Mouse (Mus musculus): ENCODE results near the gene Rps9. TPM values are rescaled to one million over a fixed set of nuclear protein-coding genes. Genes with fewer than 3 reads are reported as not detected.
A peak's percentile ranks its signal among the peaks of the same experiment; 100 is the strongest.

Rps9 gene
- polyA plus RNA-seq, 1 experiment from 2014 or later, result 852 TPM

- Histone ChIP-seq H3K9me3 (ENCODE audit: control insufficient read depth, low read length) (no peaks in the 10 kb centered on the region), H3K4me2 (ENCODE audit: low read length) (no peak overlapping the region), H3K27me3 (replicated peaks; ENCODE audit: control insufficient read depth, insufficient read depth, low read length) (no peaks in the 10 kb centered on the region), H3K27ac (ENCODE audit: low read length) (no peak overlapping the region), H3K9ac (replicated peaks; ENCODE audit: low read depth, low read length) (no peak overlapping the region), H3K36me3 (ENCODE audit: control insufficient read depth, insufficient read depth) (no peaks in the 10 kb centered on the region; the same call in 1 of the 2 replicates), H3K4me1 (replicated peaks; ENCODE audit: control insufficient read depth, insufficient read depth, low read length) (no peaks in the 10 kb centered on the region), H3K4me3 (replicated peaks; ENCODE audit: low read length) (no peak overlapping the region)
- WGBS, result 86% methylated on average over 12 of the region's 12 CpGs
- no peak for ATAC-seq
Observed at GRCm38 (mm10) chr7:3676371-3676770, 27.4 kb upstream of the Rps9 start.

GRCm38 (mm10) chr7:3677342-3677741, 26.5 kb upstream of the Rps9 start, which contains the start of gene Tmc4:
TSS of gene Tmc4 (minus strand) at chr7:3677553.
- no peak for ATAC-seq
- Histone ChIP-seq H3K36me3 (ENCODE audit: control insufficient read depth, insufficient read depth) (no peaks in the 10 kb centered on the region; the same call in 1 of the 2 replicates), H3K27ac (ENCODE audit: low read length) (no peak within 1 kb of the TSS), H3K4me1 (replicated peaks; ENCODE audit: control insufficient read depth, insufficient read depth, low read length) (no peaks in the 10 kb centered on the region), H3K4me3 (replicated peaks; ENCODE audit: low read length) (no peak within 1 kb of the TSS), H3K27me3 (replicated peaks; ENCODE audit: control insufficient read depth, insufficient read depth, low read length) (no peaks in the 10 kb centered on the region), H3K9me3 (ENCODE audit: control insufficient read depth, low read length) (no peaks in the 10 kb centered on the region), H3K4me2 (ENCODE audit: low read length) (no peak within 1 kb of the TSS), H3K9ac (replicated peaks; ENCODE audit: low read depth, low read length) (no peak within 1 kb of the TSS)
- 54% methylated on average over 9 of the region's 9 CpGs for WGBS

GRCm38 (mm10) chr7:3683908-3684550, 19.8 kb upstream of the Rps9 start:
- peak; percentile 64 for ATAC-seq
- H3K4me3 ChIP-seq (replicated peaks; ENCODE audit: low read length), result no peak overlapping the region
- no peak overlapping the region for H3K4me2 ChIP-seq (ENCODE audit: low read length)
- no peak overlapping the region; the same call in 1 of the 2 replicates for H3K9ac ChIP-seq (replicated peaks; ENCODE audit: low read depth, low read length)
- 60% methylated on average over 10 of the region's 10 CpGs for WGBS
- peak overlapping the region; percentile 49 for H3K27ac ChIP-seq (ENCODE audit: low read length)
- H3K27me3 ChIP-seq (replicated peaks; ENCODE audit: control insufficient read depth, insufficient read depth, low read length), result no peaks in the 10 kb centered on the region
- peaks cover 10% of the 10 kb centered on the region; the same call in 1 of the 2 replicates for H3K36me3 ChIP-seq (ENCODE audit: control insufficient read depth, insufficient read depth)
- no peaks in the 10 kb centered on the region for H3K9me3 ChIP-seq (ENCODE audit: control insufficient read depth, low read length)
- H3K4me1 ChIP-seq (replicated peaks; ENCODE audit: control insufficient read depth, insufficient read depth, low read length), result 0 out of 2 replicates have a peak, but pooled peaks cover 5% of the 10 kb centered on the region

GRCm38 (mm10) chr7:3684698-3685097, 19.1 kb upstream of the Rps9 start:
- ATAC-seq, result 0 out of 2 replicates have a peak, but pooled peaks have one; percentile 3
- H3K9ac ChIP-seq (replicated peaks; ENCODE audit: low read depth, low read length), result no peak overlapping the region
- WGBS, result 74% methylated on average over 8 of the region's 8 CpGs
- H3K27me3 ChIP-seq (replicated peaks; ENCODE audit: control insufficient read depth, insufficient read depth, low read length), result no peaks in the 10 kb centered on the region
- H3K4me1 ChIP-seq (replicated peaks; ENCODE audit: control insufficient read depth, insufficient read depth, low read length), result 0 out of 2 replicates have a peak, but pooled peaks cover 5% of the 10 kb centered on the region
- H3K36me3 ChIP-seq (ENCODE audit: control insufficient read depth, insufficient read depth), result peaks cover 10% of the 10 kb centered on the region; the same call in 1 of the 2 replicates
- H3K9me3 ChIP-seq (ENCODE audit: control insufficient read depth, low read length), result no peaks in the 10 kb centered on the region
- no peak overlapping the region for H3K4me2 ChIP-seq (ENCODE audit: low read length)
- H3K27ac ChIP-seq (ENCODE audit: low read length), result peak overlapping the region; percentile 31
- H3K4me3 ChIP-seq (replicated peaks; ENCODE audit: low read length), result no peak overlapping the region

- Histone ChIP-seq H3K4me3 (replicated peaks; ENCODE audit: low read length) (no peak overlapping the region), H3K4me1 (replicated peaks; ENCODE audit: control insufficient read depth, insufficient read depth, low read length) (0 out of 2 replicates have a peak, but pooled peaks cover 5% of the 10 kb centered on the region), H3K4me2 (ENCODE audit: low read length) (no peak overlapping the region), H3K27ac (ENCODE audit: low read length) (no peak overlapping the region), H3K36me3 (ENCODE audit: control insufficient read depth, insufficient read depth) (peaks cover 10% of the 10 kb centered on the region; the same call in 1 of the 2 replicates), H3K9ac (replicated peaks; ENCODE audit: low read depth, low read length) (no peak overlapping the region), H3K27me3 (replicated peaks; ENCODE audit: control insufficient read depth, insufficient read depth, low read length) (no peaks in the 10 kb centered on the region), H3K9me3 (ENCODE audit: control insufficient read depth, low read length) (no peaks in the 10 kb centered on the region)
- WGBS, result 85% methylated on average over 30 of the region's 31 CpGs
- no peak for ATAC-seq
Observed at GRCm38 (mm10) chr7:3685400-3686187, 18.2 kb upstream of the Rps9 start.

- no peak for ATAC-seq
- 40% methylated on average over 3 of the region's 3 CpGs for WGBS
- Histone ChIP-seq H3K27ac (ENCODE audit: low read length) (peak overlapping the region; percentile 81), H3K9me3 (ENCODE audit: control insufficient read depth, low read length) (no peaks in the 10 kb centered on the region), H3K4me3 (replicated peaks; ENCODE audit: low read length) (peak overlapping the region; percentile 77), H3K4me2 (ENCODE audit: low read length) (peak overlapping the region; percentile 71), H3K9ac (replicated peaks; ENCODE audit: low read depth, low read length) (peak overlapping the region; percentile 72), H3K27me3 (replicated peaks; ENCODE audit: control insufficient read depth, insufficient read depth, low read length) (no peaks in the 10 kb centered on the region), H3K4me1 (replicated peaks; ENCODE audit: control insufficient read depth, insufficient read depth, low read length) (peaks cover 19% of the 10 kb centered on the region), H3K36me3 (ENCODE audit: control insufficient read depth, insufficient read depth) (peaks cover 7% of the 10 kb centered on the region; the same call in 1 of the 2 replicates)
Observed at GRCm38 (mm10) chr7:3691919-3692318, 11.9 kb upstream of the Rps9 start.

- WGBS, result under 1% methylated on average over 49 of the region's 49 CpGs
- Histone ChIP-seq H3K27ac (ENCODE audit: low read length) (peak within 1 kb of the TSS; percentile 81), H3K27me3 (replicated peaks; ENCODE audit: control insufficient read depth, insufficient read depth, low read length) (no peaks in the 10 kb centered on the region), H3K4me3 (replicated peaks; ENCODE audit: low read length) (peak within 1 kb of the TSS; percentile 77), H3K9me3 (ENCODE audit: control insufficient read depth, low read length) (no peaks in the 10 kb centered on the region), H3K4me1 (replicated peaks; ENCODE audit: control insufficient read depth, insufficient read depth, low read length) (peaks cover 19% of the 10 kb centered on the region), H3K4me2 (ENCODE audit: low read length) (peak within 1 kb of the TSS; percentile 71), H3K36me3 (ENCODE audit: control insufficient read depth, insufficient read depth) (peaks cover 6% of the 10 kb centered on the region; the same call in 1 of the 2 replicates), H3K9ac (replicated peaks; ENCODE audit: low read depth, low read length) (peak within 1 kb of the TSS; percentile 72)
- ATAC-seq, result peak; percentile 70; the same call in 1 of the 2 replicates
Observed at GRCm38 (mm10) chr7:3692382-3692986, 11.3 kb upstream of the Rps9 start, which contains the start of gene Tsen34. TSS of gene Tsen34 (plus strand) at chr7:3692863.

- Histone ChIP-seq H3K9me3 (ENCODE audit: control insufficient read depth, low read length) (no peaks in the 10 kb centered on the region), H3K4me3 (replicated peaks; ENCODE audit: low read length) (peak within 1 kb of the TSS; percentile 77), H3K27me3 (replicated peaks; ENCODE audit: control insufficient read depth, insufficient read depth, low read length) (no peaks in the 10 kb centered on the region), H3K36me3 (ENCODE audit: control insufficient read depth, insufficient read depth) (peaks cover 5% of the 10 kb centered on the region; the same call in 1 of the 2 replicates), H3K9ac (replicated peaks; ENCODE audit: low read depth, low read length) (peak within 1 kb of the TSS; percentile 72), H3K27ac (ENCODE audit: low read length) (peak within 1 kb of the TSS; percentile 81), H3K4me2 (ENCODE audit: low read length) (peak within 1 kb of the TSS; percentile 71), H3K4me1 (replicated peaks; ENCODE audit: control insufficient read depth, insufficient read depth, low read length) (peaks cover 19% of the 10 kb centered on the region)
- under 1% methylated on average over 55 of the region's 55 CpGs for WGBS
- ATAC-seq, result peak; percentile 93
Observed at GRCm38 (mm10) chr7:3692987-3693808, 10.6 kb upstream of the Rps9 start, which contains the start of gene Mboat7. TSS of gene Mboat7 (minus strand) at chr7:3693523.

Data from forebrain, embryonic 16.5 days (tissue).